Mouse (Mus musculus) small intestine, adult 2 months (tissue): ENCODE measurements around the gene Arhgdia. TPM values are rescaled to one million over a fixed set of nuclear protein-coding genes. Genes with fewer than 3 reads are reported as not detected.

Experiments used
- H3K27ac ChIP-seq: fragments of 200-500 bp; 2 replicates; pipeline ENCODE4 v1.5.1; 2012; ENCODE audit warnings: low read depth, low read length, control low read depth, inconsistent platforms; ENCODE audit not compliant: insufficient read depth
- H3K27me3 ChIP-seq: fragments of 200-500 bp; 2 replicates; pipeline ENCODE4 v1.6.1; 2012; ENCODE audit warnings: mild to moderate bottlenecking, moderate library complexity, low read length, inconsistent platforms; ENCODE audit not compliant: control insufficient read depth, insufficient read depth
- H3K36me3 ChIP-seq: fragments of 200-500 bp; 2 replicates; pipeline ENCODE4 v1.6.1; 2012; ENCODE audit warnings: mild to moderate bottlenecking, low read length, control low read depth, inconsistent platforms; ENCODE audit not compliant: control insufficient read depth, insufficient read depth
- H3K4me1 ChIP-seq: fragments of 200-500 bp; 2 replicates; pipeline ENCODE4 v1.6.1; 2012; ENCODE audit warnings: low read length, inconsistent platforms, mixed read lengths; ENCODE audit not compliant: control insufficient read depth, insufficient read depth, insufficient read length
- H3K4me3 ChIP-seq: fragments of 200-500 bp; 2 replicates; pipeline ENCODE4 v1.5.1; 2012; ENCODE audit warnings: low read depth, mild to moderate bottlenecking, control low read depth, inconsistent platforms, low read length, moderate library complexity
- CTCF ChIP-seq: fragments of 200-500 bp; IDR thresholded peaks from 2 replicates; pipeline ENCODE4 v1.5.1; 2012; ENCODE audit warnings: low read depth, mild to moderate bottlenecking, control low read depth, inconsistent platforms, low read length, moderate library complexity, mixed read lengths; ENCODE audit not compliant: insufficient replicate concordance, insufficient read length; ENCODE audit errors: extremely low read depth
- POLR2A ChIP-seq: fragments of 200-500 bp; IDR thresholded peaks from 2 replicates; pipeline ENCODE4 v1.6.1; 2012; ENCODE audit warnings: low read depth, mild to moderate bottlenecking, control low read depth, inconsistent platforms, low read length, moderate library complexity
- WGBS: fragments of 180-500 bp; shearing (Covaris S2); methylation state at CpG from one replicate; pipeline ENCODE4 v1.1.7; 2018; 5-methylcytosine and 5-hydroxymethylcytosine counted together
- polyA plus RNA-seq: library from polyadenylated mRNA; depleted of rRNA; stranded (reverse); fragments of >200 nt; gene quantifications from 2 replicates; pipeline ENCODE4 v1.2.3, GENCODE M21; 2012

Arhgdia gene
- polyA plus RNA-seq, 1 experiment, result 1,022 TPM

DNA sequence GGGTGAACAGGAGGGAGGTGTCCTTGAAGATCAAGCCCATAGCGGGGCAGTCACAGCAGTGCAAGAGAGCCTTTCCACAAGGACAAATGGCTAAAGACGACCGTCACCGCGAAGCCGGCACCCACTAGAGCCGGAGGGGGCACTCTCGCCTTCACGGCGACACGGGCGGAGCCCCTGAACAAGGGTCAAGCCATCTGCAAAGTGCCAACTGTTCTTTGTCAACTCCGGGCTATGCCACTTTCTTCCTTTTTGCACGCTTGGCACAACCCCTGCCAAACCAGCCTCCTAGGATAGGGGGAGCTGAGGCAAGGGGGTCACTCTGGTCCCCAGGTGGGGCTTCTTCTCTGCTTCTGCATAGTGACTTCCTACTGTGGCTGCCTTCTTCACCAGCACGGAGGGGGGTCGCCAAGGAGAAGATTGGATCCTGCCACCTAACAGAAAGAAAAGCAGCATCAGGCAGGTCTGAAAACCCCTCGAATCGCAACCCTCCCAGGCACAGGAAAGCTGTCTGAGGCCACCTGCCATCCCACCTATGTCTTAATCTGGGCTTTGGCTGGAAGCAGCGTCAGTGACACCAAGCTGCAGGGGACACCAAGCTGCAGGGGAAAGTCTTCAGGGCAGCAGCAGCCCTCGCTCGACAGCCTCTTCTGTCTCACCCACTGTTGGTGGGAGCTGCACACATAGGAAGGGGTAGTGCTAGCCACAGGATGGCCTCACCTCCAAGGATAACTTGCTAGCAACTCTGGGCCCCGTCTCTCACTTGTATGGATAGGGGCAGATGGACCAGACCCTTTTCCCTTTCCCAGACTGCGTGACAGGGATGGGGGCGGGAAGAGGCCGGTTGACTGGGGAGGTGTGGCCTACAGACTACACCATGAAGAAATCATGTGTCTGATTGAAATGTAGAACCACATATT, 37.5 kb upstream of the Arhgdia start:
- no peaks in the 10 kb centered on the region for H3K27me3 ChIP-seq
- peaks cover 14% of the 10 kb centered on the region for H3K4me1 ChIP-seq
- H3K4me3 ChIP-seq, result no peak overlapping the region
- TF ChIP-seq POLR2A, result no peak
- TF ChIP-seq CTCF, result no peak
- no peak overlapping the region for H3K27ac ChIP-seq
- 88% methylated on average over 25 of the region's 25 CpGs for WGBS
- H3K36me3 ChIP-seq, result peaks cover 64% of the 10 kb centered on the region

DNA sequence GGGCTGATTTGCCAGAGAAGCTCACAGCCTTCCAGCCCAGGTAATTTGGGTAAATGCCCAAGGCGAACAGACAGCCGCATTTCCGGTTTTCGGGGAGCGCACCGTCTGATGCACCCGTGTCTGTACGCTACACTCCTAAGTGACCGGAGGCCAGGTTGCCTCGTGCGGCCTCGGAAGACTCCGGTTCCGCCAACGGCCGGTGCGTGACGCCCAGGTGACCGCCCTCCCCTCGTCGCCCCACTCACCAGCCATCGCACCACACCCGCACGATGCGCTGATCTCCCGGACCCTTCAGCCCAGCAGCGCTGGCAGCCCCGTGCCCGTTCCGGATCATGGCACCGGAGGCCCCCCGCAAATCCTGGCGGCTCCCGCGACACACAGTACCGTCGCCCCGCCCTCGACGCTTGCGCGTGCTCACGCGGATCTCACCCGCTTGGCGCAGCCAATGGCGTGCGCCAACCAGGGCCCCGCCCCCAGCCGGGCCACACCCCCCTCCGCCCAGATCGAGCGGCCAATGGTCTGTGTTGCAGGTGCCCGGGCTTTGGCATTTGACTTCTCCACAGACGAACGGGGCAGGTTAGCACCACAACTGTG, 36.2 kb upstream of the Arhgdia start, which contains the start of gene Pcyt2:
Gene Pcyt2, minus strand, starts transcription at position 418 of the 594 bp plus-strand sequence.
- no peaks in the 10 kb centered on the region for H3K27me3 ChIP-seq
- H3K27ac ChIP-seq, result peak within 1 kb of the TSS; percentile 98
- 1% methylated on average over 56 of the region's 56 CpGs for WGBS
- TF ChIP-seq POLR2A (peak; percentile 75), CTCF (no peak)
- H3K4me3 ChIP-seq, result peak within 1 kb of the TSS; percentile 74
- peaks cover 65% of the 10 kb centered on the region for H3K36me3 ChIP-seq
- H3K4me1 ChIP-seq, result peaks cover 14% of the 10 kb centered on the region

DNA sequence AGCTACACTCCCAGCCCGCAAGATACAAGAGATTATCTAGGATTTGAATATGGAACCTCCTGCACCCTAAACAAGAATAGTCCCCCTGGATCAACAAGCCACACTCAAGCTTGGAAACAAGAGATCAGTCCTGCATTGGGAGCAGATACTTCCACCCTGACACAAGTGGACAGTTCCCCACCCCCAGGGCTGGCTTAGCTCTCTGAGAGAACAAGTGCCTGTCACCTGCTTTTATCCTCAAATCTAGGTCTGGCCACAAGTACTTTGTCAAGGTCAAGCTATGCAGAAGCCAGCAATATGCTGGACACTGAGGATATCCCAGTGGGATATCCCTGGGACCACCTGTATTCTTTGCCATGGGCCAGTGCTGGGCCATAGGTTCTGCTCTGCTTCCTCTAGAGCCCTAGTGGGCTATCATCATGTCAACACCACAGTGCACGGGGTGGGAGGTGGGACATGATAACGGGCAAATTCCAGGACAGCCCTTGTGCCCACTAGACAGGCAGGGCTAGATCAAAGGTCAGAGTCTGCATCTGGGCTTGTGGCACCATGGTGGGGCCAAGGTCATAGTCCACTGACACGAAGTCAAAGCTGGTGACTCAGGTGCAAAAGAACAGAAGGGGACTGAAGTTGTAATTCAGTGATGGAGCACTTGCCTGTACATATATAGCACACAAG, 35.3 kb upstream of the Arhgdia start:
- 27% methylated on average over 4 of the region's 4 CpGs for WGBS
- Histone ChIP-seq H3K27me3 (no peaks in the 10 kb centered on the region), H3K4me1 (peaks cover 14% of the 10 kb centered on the region), H3K27ac (peak overlapping the region; percentile 98), H3K4me3 (peak overlapping the region; percentile 74), H3K36me3 (peaks cover 67% of the 10 kb centered on the region)
- no peak for TF ChIP-seq CTCF
- peak; percentile 42; the same call in 1 of the 2 replicates for TF ChIP-seq POLR2A

DNA sequence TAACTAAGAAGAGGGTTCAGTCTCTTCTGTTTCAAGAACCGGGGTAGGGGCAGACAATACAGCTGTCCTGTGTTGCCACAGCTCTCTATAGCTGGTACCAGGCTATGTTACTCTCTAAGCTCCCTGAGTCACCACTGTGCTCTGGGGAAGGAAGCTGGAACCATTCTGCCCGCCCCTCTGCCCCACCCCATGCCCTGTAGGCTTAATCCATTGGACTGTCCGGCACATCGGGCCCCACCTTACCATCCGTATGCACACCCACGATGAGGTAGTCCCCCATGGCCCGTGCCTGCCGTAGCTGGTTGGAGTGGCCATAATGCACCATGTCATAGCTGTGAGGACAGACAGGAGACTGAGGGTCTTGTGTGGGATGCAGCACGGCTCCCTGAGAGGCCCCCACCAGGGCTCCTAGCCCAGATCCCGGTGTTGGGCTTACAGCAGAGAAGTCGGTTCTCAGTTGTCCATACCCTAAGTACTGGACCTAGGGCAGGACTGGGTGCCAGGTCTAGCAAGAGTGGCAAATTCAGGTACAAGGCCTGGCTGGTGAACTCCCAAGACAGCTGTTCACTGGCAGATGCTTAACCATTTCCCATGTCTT, 34.3 kb upstream of the Arhgdia start:
- H3K4me1 ChIP-seq, result peaks cover 14% of the 10 kb centered on the region
- peak overlapping the region; percentile 50 for H3K4me3 ChIP-seq
- H3K27ac ChIP-seq, result peak overlapping the region; percentile 36
- whole genome bisulfite sequencing, result 70% methylated on average over 11 of the region's 11 CpGs
- H3K27me3 ChIP-seq, result no peaks in the 10 kb centered on the region
- H3K36me3 ChIP-seq, result peaks cover 68% of the 10 kb centered on the region
- TF ChIP-seq POLR2A (peak; percentile 23; the same call in 1 of the 2 replicates), CTCF (no peak)

DNA sequence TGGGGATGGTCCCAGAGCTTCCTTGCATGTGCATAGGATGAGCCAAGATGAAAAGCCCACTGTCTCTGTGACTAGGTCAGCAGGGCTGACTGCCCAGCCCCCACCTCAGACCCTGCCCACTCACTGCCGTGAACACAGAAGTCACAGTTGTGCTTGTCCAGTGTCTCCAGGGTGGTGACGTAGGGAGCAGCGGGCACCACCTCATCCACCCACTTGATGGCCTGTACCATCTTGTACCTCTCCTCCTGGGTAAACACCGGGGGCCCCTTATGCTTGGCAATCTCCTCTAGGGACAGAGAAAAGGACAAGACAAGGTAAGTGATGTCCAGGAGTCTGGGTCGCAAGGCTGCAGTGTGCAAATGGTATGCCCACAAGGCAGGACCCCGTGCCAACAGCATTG, 33.7 kb upstream of the Arhgdia start:
- 99% methylated on average over 6 of the region's 6 CpGs for WGBS
- Histone ChIP-seq H3K4me3 (peak overlapping the region; percentile 25; the same call in 1 of the 2 replicates), H3K27ac (0 out of 2 replicates have a peak overlapping the region, but pooled peaks have one; percentile 2), H3K27me3 (no peaks in the 10 kb centered on the region), H3K4me1 (peaks cover 14% of the 10 kb centered on the region), H3K36me3 (peaks cover 67% of the 10 kb centered on the region)
- no peak for TF ChIP-seq CTCF
- no peak for TF ChIP-seq POLR2A

DNA sequence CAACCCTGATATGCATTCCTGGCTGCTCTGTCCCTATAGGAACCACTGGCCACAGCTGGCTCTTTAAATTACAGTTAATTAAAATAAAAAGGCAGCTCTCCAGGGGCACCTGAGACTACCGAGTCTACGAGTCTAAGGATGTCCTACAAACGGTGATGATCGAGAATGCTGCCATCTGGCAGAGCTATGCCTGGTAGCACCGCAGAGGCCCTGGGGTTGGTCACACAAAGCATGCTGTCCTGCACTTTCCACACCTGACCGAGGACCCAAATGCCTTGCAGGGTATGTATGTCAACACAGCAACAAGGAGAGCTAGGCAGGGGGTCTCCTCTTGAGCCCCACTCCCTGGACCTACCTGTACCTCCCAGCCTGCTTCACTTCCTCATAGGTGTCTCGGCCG, 32.6 kb upstream of the Arhgdia start:
- H3K27ac ChIP-seq, result no peak overlapping the region
- 89% methylated on average over 8 of the region's 8 CpGs for WGBS

More for the DNA sequence above, 32.6 kb upstream of the Arhgdia start:
- Histone ChIP-seq H3K4me1 (peaks cover 15% of the 10 kb centered on the region), H3K4me3 (no peak overlapping the region), H3K27me3 (no peaks in the 10 kb centered on the region), H3K36me3 (peaks cover 63% of the 10 kb centered on the region)
- TF ChIP-seq CTCF (no peak), POLR2A (no peak)
